Comparison of ENCODE assay signal across 21 mouse cellular contexts in the genomic region with DNA sequence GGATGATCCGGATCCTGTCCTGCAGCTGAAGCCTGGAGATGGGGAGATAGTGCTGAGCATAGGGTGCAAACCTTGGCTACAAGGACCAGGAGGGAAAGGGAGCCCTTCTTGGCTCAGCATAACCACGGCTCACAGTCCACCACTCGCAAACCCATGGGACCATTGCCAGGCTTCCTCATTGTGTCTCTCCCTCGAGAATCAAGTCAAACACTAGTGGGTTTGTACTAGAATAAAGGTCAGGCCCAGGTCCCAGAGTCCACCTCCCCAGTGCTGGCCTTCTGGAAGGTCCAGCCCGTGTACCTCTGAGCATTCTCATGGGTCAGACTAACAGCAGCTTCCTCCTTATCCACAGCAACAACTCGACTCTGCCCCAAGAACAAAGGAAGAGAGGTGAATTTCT.
"Had no signal": no experiment of that assay in that cellular context is flagged by ENCODE, and none has a peak within 500 bp of the region (broad histone marks: within the 10 kb centered on the region; RNA-seq: fewer than 3 reads in every experiment).

No protein-coding gene starts in this region.

- DNase-seq: gastrocnemius, postnatal 14 days; gastrocnemius, postnatal 36 days; heart, adult 11 months; heart, adult 2 months; heart, postnatal 14 days; heart, postnatal 36 days; kidney, postnatal 10 days; layer of hippocampus, adult 9-11 months; layer of hippocampus, postnatal 36 days; left cerebral cortex, postnatal 4 days had no signal

- ATAC-seq: hindbrain, postnatal 0 days; intestine, embryonic 16.5 days; liver, embryonic 12.5 days had no signal

- H3K27me3 ChIP-seq: heart, embryonic 13.5 days; heart, embryonic 15.5 days; hindbrain, embryonic 13.5 days; hindbrain, embryonic 15.5 days; limb, embryonic 13.5 days; limb, embryonic 15.5 days; liver, embryonic 12.5 days had no signal

- H3K9ac ChIP-seq: heart, embryonic 13.5 days; heart, embryonic 15.5 days; hindbrain, embryonic 15.5 days; limb, embryonic 13.5 days; limb, embryonic 15.5 days; liver, embryonic 12.5 days; liver, embryonic 14.5 days had no signal

- H3K27ac ChIP-seq: heart, adult 2 months; heart, embryonic 13.5 days; heart, embryonic 15.5 days; hindbrain, embryonic 13.5 days; hindbrain, embryonic 15.5 days; hindbrain, postnatal 0 days; limb, embryonic 13.5 days; limb, embryonic 15.5 days; liver, embryonic 12.5 days; liver, embryonic 14.5 days had no signal

- H3K9me3 ChIP-seq: heart, embryonic 13.5 days; heart, embryonic 15.5 days; hindbrain, embryonic 13.5 days; hindbrain, embryonic 15.5 days; limb, embryonic 13.5 days; limb, embryonic 15.5 days; liver, embryonic 12.5 days had no signal

- H3K4me1 ChIP-seq: limb, embryonic 13.5 days; limb, embryonic 15.5 days had no signal

- H3K4me2 ChIP-seq: heart, embryonic 11.5 days; heart, embryonic 13.5 days; heart, embryonic 15.5 days; hindbrain, embryonic 13.5 days; hindbrain, embryonic 15.5 days; limb, embryonic 13.5 days; limb, embryonic 15.5 days; liver, embryonic 12.5 days had no signal

- H3K4me3 ChIP-seq: heart, adult 2 months; heart, embryonic 13.5 days; heart, embryonic 15.5 days; hindbrain, embryonic 13.5 days; hindbrain, embryonic 15.5 days; limb, embryonic 13.5 days; limb, embryonic 15.5 days; liver, embryonic 12.5 days had no signal
